Mouse (Mus musculus): ENCODE measurements at regions not wholly inside any gene's neighbourhood (a gene's known extent, or its start where the extent isn't known, plus 50 kb on each side); places are given as distances from the start of the nearest gene placed in this dataset.

GRCm38 (mm10) chr8:8489784-8490183, 171.3 kb downstream of the Efnb2 start:
- Histone ChIP-seq H3K27me3 (ENCODE audit: insufficient read depth, low read length) (peaks cover 29% of the 10 kb centered on the region), H3K4me1 (replicated peaks; ENCODE audit: low read depth, low read length) (peaks cover 55% of the 10 kb centered on the region), H3K9me3 (ENCODE audit: low read length) (no peaks in the 10 kb centered on the region), H3K36me3 (ENCODE audit: insufficient read depth, low read length) (no peaks in the 10 kb centered on the region), H3K4me3 (replicated peaks; ENCODE audit: low read length) (0 out of 2 replicates have a peak overlapping the region, but pooled peaks have one; percentile 35)
- TF ChIP-seq POU5F1 (IDR thresholded peaks at IDR 0.05; ENCODE audit: borderline replicate concordance, low read length) = no peak
- TF ChIP-seq CTCF (conservative IDR thresholded peaks at IDR 0.05; ENCODE audit: low read length) = no peak
- no peak; the same call in 1 of the 2 replicates for TF ChIP-seq NANOG (IDR thresholded peaks at IDR 0.05; ENCODE audit: borderline replicate concordance, low read length)

- Histone ChIP-seq H3K9me3 (ENCODE audit: low read length) (no peaks in the 10 kb centered on the region), H3K36me3 (ENCODE audit: insufficient read depth, low read length) (no peaks in the 10 kb centered on the region), H3K4me1 (replicated peaks; ENCODE audit: low read depth, low read length) (peaks cover 63% of the 10 kb centered on the region), H3K4me3 (replicated peaks; ENCODE audit: low read length) (peak overlapping the region; percentile 35; the same call in 1 of the 2 replicates), H3K27me3 (ENCODE audit: insufficient read depth, low read length) (peaks cover 29% of the 10 kb centered on the region)
- TF ChIP-seq CTCF (conservative IDR thresholded peaks at IDR 0.05; ENCODE audit: low read length) = no peak
- TF ChIP-seq NANOG (IDR thresholded peaks at IDR 0.05; ENCODE audit: borderline replicate concordance, low read length) = no peak
- no peak for TF ChIP-seq POU5F1 (IDR thresholded peaks at IDR 0.05; ENCODE audit: borderline replicate concordance, low read length)
Observed at GRCm38 (mm10) chr8:8488695-8489571, 172.1 kb downstream of the Efnb2 start.

GRCm38 (mm10) chr8:8488191-8488694, 172.8 kb downstream of the Efnb2 start:
- Histone ChIP-seq H3K36me3 (ENCODE audit: insufficient read depth, low read length) (no peaks in the 10 kb centered on the region), H3K4me1 (replicated peaks; ENCODE audit: low read depth, low read length) (peaks cover 70% of the 10 kb centered on the region), H3K4me3 (replicated peaks; ENCODE audit: low read length) (peak overlapping the region; percentile 35; the same call in 1 of the 2 replicates), H3K27me3 (ENCODE audit: insufficient read depth, low read length) (peaks cover 24% of the 10 kb centered on the region), H3K9me3 (ENCODE audit: low read length) (no peaks in the 10 kb centered on the region)
- no peak for TF ChIP-seq NANOG (IDR thresholded peaks at IDR 0.05; ENCODE audit: borderline replicate concordance, low read length)
- no peak for TF ChIP-seq POU5F1 (IDR thresholded peaks at IDR 0.05; ENCODE audit: borderline replicate concordance, low read length)
- TF ChIP-seq CTCF (conservative IDR thresholded peaks at IDR 0.05; ENCODE audit: low read length) = no peak

GRCm38 (mm10) chr8:8487706-8488105, 173.3 kb downstream of the Efnb2 start:
- Histone ChIP-seq H3K4me1 (replicated peaks; ENCODE audit: low read depth, low read length) (peaks cover 76% of the 10 kb centered on the region), H3K9me3 (ENCODE audit: low read length) (no peaks in the 10 kb centered on the region), H3K4me3 (replicated peaks; ENCODE audit: low read length) (no peak overlapping the region), H3K27me3 (ENCODE audit: insufficient read depth, low read length) (peaks cover 24% of the 10 kb centered on the region), H3K36me3 (ENCODE audit: insufficient read depth, low read length) (no peaks in the 10 kb centered on the region)
- TF ChIP-seq CTCF (conservative IDR thresholded peaks at IDR 0.05; ENCODE audit: low read length) (no peak), NANOG (IDR thresholded peaks at IDR 0.05; ENCODE audit: borderline replicate concordance, low read length) (no peak), POU5F1 (IDR thresholded peaks at IDR 0.05; ENCODE audit: borderline replicate concordance, low read length) (no peak)

GRCm38 (mm10) chr8:8486866-8487265, 174.2 kb downstream of the Efnb2 start:
- Histone ChIP-seq H3K9me3 (ENCODE audit: low read length) (no peaks in the 10 kb centered on the region), H3K27me3 (ENCODE audit: insufficient read depth, low read length) (peaks cover 18% of the 10 kb centered on the region), H3K4me3 (replicated peaks; ENCODE audit: low read length) (no peak overlapping the region), H3K36me3 (ENCODE audit: insufficient read depth, low read length) (no peaks in the 10 kb centered on the region), H3K4me1 (replicated peaks; ENCODE audit: low read depth, low read length) (peaks cover 83% of the 10 kb centered on the region)
- TF ChIP-seq CTCF (conservative IDR thresholded peaks at IDR 0.05; ENCODE audit: low read length) (no peak), POU5F1 (IDR thresholded peaks at IDR 0.05; ENCODE audit: borderline replicate concordance, low read length) (no peak), NANOG (IDR thresholded peaks at IDR 0.05; ENCODE audit: borderline replicate concordance, low read length) (no peak)

- H3K27me3 ChIP-seq (ENCODE audit: insufficient read depth, low read length) = peaks cover 5% of the 10 kb centered on the region
- H3K9me3 ChIP-seq (ENCODE audit: low read length) = no peaks in the 10 kb centered on the region
- no peak for TF ChIP-seq NANOG (IDR thresholded peaks at IDR 0.05; ENCODE audit: borderline replicate concordance, low read length)
- TF ChIP-seq POU5F1 (IDR thresholded peaks at IDR 0.05; ENCODE audit: borderline replicate concordance, low read length) = no peak
- no peak for TF ChIP-seq CTCF (conservative IDR thresholded peaks at IDR 0.05; ENCODE audit: low read length)
- H3K4me1 ChIP-seq (replicated peaks; ENCODE audit: low read depth, low read length) = peaks cover 78% of the 10 kb centered on the region
- no peak overlapping the region for H3K4me3 ChIP-seq (replicated peaks; ENCODE audit: low read length)
- no peaks in the 10 kb centered on the region for H3K36me3 ChIP-seq (ENCODE audit: insufficient read depth, low read length)
Observed at GRCm38 (mm10) chr8:8485252-8485651, 175.8 kb downstream of the Efnb2 start.

- Histone ChIP-seq H3K4me3 (replicated peaks; ENCODE audit: low read length) (no peak overlapping the region), H3K36me3 (ENCODE audit: insufficient read depth, low read length) (no peaks in the 10 kb centered on the region), H3K4me1 (replicated peaks; ENCODE audit: low read depth, low read length) (peaks cover 71% of the 10 kb centered on the region), H3K9me3 (ENCODE audit: low read length) (no peaks in the 10 kb centered on the region), H3K27me3 (ENCODE audit: insufficient read depth, low read length) (peaks cover 4% of the 10 kb centered on the region; the same call in 1 of the 2 replicates)
- TF ChIP-seq NANOG (IDR thresholded peaks at IDR 0.05; ENCODE audit: borderline replicate concordance, low read length) = peak; percentile 49
- no peak for TF ChIP-seq CTCF (conservative IDR thresholded peaks at IDR 0.05; ENCODE audit: low read length)
Observed at GRCm38 (mm10) chr8:8484546-8484945, 176.5 kb downstream of the Efnb2 start.

GRCm38 (mm10) chr8:8482707-8483480, 178.1 kb downstream of the Efnb2 start:
- no peaks in the 10 kb centered on the region for H3K27me3 ChIP-seq (ENCODE audit: insufficient read depth, low read length)
- TF ChIP-seq POU5F1 (IDR thresholded peaks at IDR 0.05; ENCODE audit: borderline replicate concordance, low read length) (no peak), CTCF (conservative IDR thresholded peaks at IDR 0.05; ENCODE audit: low read length) (no peak), NANOG (IDR thresholded peaks at IDR 0.05; ENCODE audit: borderline replicate concordance, low read length) (no peak)
- no peak overlapping the region for H3K4me3 ChIP-seq (replicated peaks; ENCODE audit: low read length)
- H3K36me3 ChIP-seq (ENCODE audit: insufficient read depth, low read length) = no peaks in the 10 kb centered on the region
- peaks cover 55% of the 10 kb centered on the region for H3K4me1 ChIP-seq (replicated peaks; ENCODE audit: low read depth, low read length)
- H3K9me3 ChIP-seq (ENCODE audit: low read length) = no peaks in the 10 kb centered on the region

Data from E14TG2a.4 (cell line).